Mouse (Mus musculus): ENCODE data around the gene Cacna1i. TPM values are rescaled to one million over a fixed set of nuclear protein-coding genes. Genes with fewer than 3 reads are reported as not detected.

Cacna1i gene
- polyA plus RNA-seq, 1 experiment from 2014 or later, result 0.64 TPM

- H3K4me1 ChIP-seq (replicated peaks), result peaks cover 29% of the 10 kb centered on the region
- H3K4me3 ChIP-seq, result no peak overlapping the region
- no peak overlapping the region for H3K9ac ChIP-seq
- 11% methylated on average over 11 of the region's 11 CpGs for WGBS
- H3K4me2 ChIP-seq, result no peak overlapping the region
- H3K27me3 ChIP-seq, result peaks cover 3% of the 10 kb centered on the region; the same call in 1 of the 2 replicates
- no peak overlapping the region for H3K27ac ChIP-seq (replicated peaks)
- H3K36me3 ChIP-seq, result no peaks in the 10 kb centered on the region
- no peak for ATAC-seq (ENCODE audit: low FRiP score, low read depth)
- no peaks in the 10 kb centered on the region for H3K9me3 ChIP-seq
Observed at GRCm38 (mm10) chr15:80318543-80319255, 31.7 kb downstream of the Cacna1i start.

GRCm38 (mm10) chr15:80319315-80319714 lies 32.3 kb downstream of the Cacna1i start:
- Histone ChIP-seq H3K9ac (no peak overlapping the region), H3K9me3 (no peaks in the 10 kb centered on the region), H3K27me3 (peaks cover 3% of the 10 kb centered on the region; the same call in 1 of the 2 replicates), H3K27ac (replicated peaks) (no peak overlapping the region), H3K4me1 (replicated peaks) (peaks cover 31% of the 10 kb centered on the region), H3K36me3 (no peaks in the 10 kb centered on the region), H3K4me2 (no peak overlapping the region), H3K4me3 (no peak overlapping the region)
- ATAC-seq (ENCODE audit: low FRiP score, low read depth), result no peak
- WGBS, result 68% methylated on average over 2 of the region's 2 CpGs

GRCm38 (mm10) chr15:80319921-80320320 lies 32.9 kb downstream of the Cacna1i start:
- Histone ChIP-seq H3K9me3 (no peaks in the 10 kb centered on the region), H3K4me2 (no peak overlapping the region), H3K4me3 (no peak overlapping the region), H3K4me1 (replicated peaks) (peaks cover 27% of the 10 kb centered on the region), H3K27me3 (peaks cover 3% of the 10 kb centered on the region; the same call in 1 of the 2 replicates), H3K9ac (no peak overlapping the region), H3K36me3 (no peaks in the 10 kb centered on the region), H3K27ac (replicated peaks) (no peak overlapping the region)
- WGBS, result 85% methylated on average over 6 of the region's 6 CpGs
- ATAC-seq (ENCODE audit: low FRiP score, low read depth), result no peak

- 68% methylated on average over 2 of the region's 2 CpGs for WGBS
- peaks cover 3% of the 10 kb centered on the region; the same call in 1 of the 2 replicates for H3K27me3 ChIP-seq
- no peak overlapping the region for H3K4me3 ChIP-seq
- H3K9me3 ChIP-seq, result no peaks in the 10 kb centered on the region
- ATAC-seq (ENCODE audit: low FRiP score, low read depth), result no peak
- no peak overlapping the region for H3K4me2 ChIP-seq
- H3K4me1 ChIP-seq (replicated peaks), result peaks cover 3% of the 10 kb centered on the region
- no peak overlapping the region for H3K9ac ChIP-seq
- H3K27ac ChIP-seq (replicated peaks), result no peak overlapping the region
- H3K36me3 ChIP-seq, result no peaks in the 10 kb centered on the region
Observed at GRCm38 (mm10) chr15:80325207-80325606, 38.2 kb downstream of the Cacna1i start.

GRCm38 (mm10) chr15:80325756-80326155 lies 38.7 kb downstream of the Cacna1i start:
- Histone ChIP-seq H3K4me2 (no peak overlapping the region), H3K27ac (replicated peaks) (no peak overlapping the region), H3K9me3 (no peaks in the 10 kb centered on the region), H3K4me3 (no peak overlapping the region), H3K9ac (no peak overlapping the region), H3K36me3 (no peaks in the 10 kb centered on the region), H3K4me1 (replicated peaks) (peaks cover 3% of the 10 kb centered on the region), H3K27me3 (peaks cover 3% of the 10 kb centered on the region; the same call in 1 of the 2 replicates)
- 81% methylated on average over 9 of the region's 9 CpGs for WGBS
- ATAC-seq (ENCODE audit: low FRiP score, low read depth), result no peak

GRCm38 (mm10) chr15:80326947-80327346 lies 39.9 kb downstream of the Cacna1i start:
- peaks cover 3% of the 10 kb centered on the region for H3K4me1 ChIP-seq (replicated peaks)
- no peak overlapping the region for H3K4me2 ChIP-seq
- 92% methylated on average over 4 of the region's 4 CpGs for WGBS
- H3K9ac ChIP-seq, result no peak overlapping the region
- H3K27ac ChIP-seq (replicated peaks), result no peak overlapping the region
- no peaks in the 10 kb centered on the region for H3K9me3 ChIP-seq
- no peaks in the 10 kb centered on the region for H3K36me3 ChIP-seq
- H3K4me3 ChIP-seq, result no peak overlapping the region
- peaks cover 3% of the 10 kb centered on the region; the same call in 1 of the 2 replicates for H3K27me3 ChIP-seq
- no peak for ATAC-seq (ENCODE audit: low FRiP score, low read depth)

- Histone ChIP-seq H3K4me2 (no peak overlapping the region), H3K27me3 (0 out of 2 replicates have a peak, but pooled peaks cover 2% of the 10 kb centered on the region), H3K36me3 (no peaks in the 10 kb centered on the region), H3K4me1 (replicated peaks) (peaks cover 3% of the 10 kb centered on the region), H3K27ac (replicated peaks) (no peak overlapping the region), H3K4me3 (no peak overlapping the region), H3K9me3 (no peaks in the 10 kb centered on the region), H3K9ac (no peak overlapping the region)
- ATAC-seq (ENCODE audit: low FRiP score, low read depth), result no peak
- WGBS, result 79% methylated on average over 13 of the region's 13 CpGs
Observed at GRCm38 (mm10) chr15:80327743-80328540, 40.9 kb downstream of the Cacna1i start.

- no peaks in the 10 kb centered on the region for H3K36me3 ChIP-seq
- no peak for ATAC-seq (ENCODE audit: low FRiP score, low read depth)
- WGBS, result 67% methylated on average over 3 of the region's 3 CpGs
- no peaks in the 10 kb centered on the region; the same call in 1 of the 2 replicates for H3K4me1 ChIP-seq (replicated peaks)
- no peak overlapping the region for H3K4me2 ChIP-seq
- no peak overlapping the region for H3K9ac ChIP-seq
- no peak overlapping the region for H3K27ac ChIP-seq (replicated peaks)
- 0 out of 2 replicates have a peak, but pooled peaks cover 2% of the 10 kb centered on the region for H3K27me3 ChIP-seq
- H3K9me3 ChIP-seq, result no peaks in the 10 kb centered on the region
- no peak overlapping the region for H3K4me3 ChIP-seq
Observed at GRCm38 (mm10) chr15:80330276-80330675, 43.2 kb downstream of the Cacna1i start.

- 83% methylated on average over 10 of the region's 10 CpGs for WGBS
- Histone ChIP-seq H3K4me1 (replicated peaks) (no peaks in the 10 kb centered on the region), H3K9me3 (no peaks in the 10 kb centered on the region), H3K27ac (replicated peaks) (no peak overlapping the region), H3K36me3 (no peaks in the 10 kb centered on the region), H3K4me2 (no peak overlapping the region), H3K4me3 (no peak overlapping the region), H3K9ac (no peak overlapping the region), H3K27me3 (0 out of 2 replicates have a peak, but pooled peaks cover 2% of the 10 kb centered on the region)
- no peak for ATAC-seq (ENCODE audit: low FRiP score, low read depth)
Observed at GRCm38 (mm10) chr15:80334766-80335165, 47.7 kb downstream of the Cacna1i start.

GRCm38 (mm10) chr15:80335196-80335595 lies 48.2 kb downstream of the Cacna1i start:
- H3K27me3 ChIP-seq, result 0 out of 2 replicates have a peak, but pooled peaks cover 2% of the 10 kb centered on the region
- ATAC-seq (ENCODE audit: low FRiP score, low read depth), result no peak

GRCm38 (mm10) chr15:80340348-80340747 lies 53.3 kb downstream of the Cacna1i start:
- H3K27me3 ChIP-seq, result no peaks in the 10 kb centered on the region
- no peak overlapping the region for H3K27ac ChIP-seq (replicated peaks)
- H3K36me3 ChIP-seq, result no peaks in the 10 kb centered on the region
- ATAC-seq (ENCODE audit: low FRiP score, low read depth), result no peak
- H3K9ac ChIP-seq, result no peak overlapping the region
- no peaks in the 10 kb centered on the region for H3K9me3 ChIP-seq
- no peak overlapping the region for H3K4me3 ChIP-seq
- 0 out of 2 replicates have a peak, but pooled peaks cover 5% of the 10 kb centered on the region for H3K4me1 ChIP-seq (replicated peaks)
- WGBS, result 83% methylated on average over 2 of the region's 2 CpGs
- H3K4me2 ChIP-seq, result no peak overlapping the region

More at GRCm38 (mm10) chr15:80335196-80335595, 48.2 kb downstream of the Cacna1i start:
- Histone ChIP-seq H3K36me3 (no peaks in the 10 kb centered on the region), H3K27ac (replicated peaks) (no peak overlapping the region), H3K4me1 (replicated peaks) (no peaks in the 10 kb centered on the region), H3K4me3 (no peak overlapping the region), H3K9me3 (no peaks in the 10 kb centered on the region), H3K9ac (no peak overlapping the region), H3K4me2 (no peak overlapping the region)
- WGBS, result 78% methylated on average over 7 of the region's 7 CpGs

- ATAC-seq (ENCODE audit: low FRiP score, low read depth), result no peak
- H3K4me2 ChIP-seq, result no peak overlapping the region
- 82% methylated on average over 4 of the region's 4 CpGs for WGBS
- H3K4me3 ChIP-seq, result no peak overlapping the region
- no peaks in the 10 kb centered on the region for H3K36me3 ChIP-seq
- peaks cover 13% of the 10 kb centered on the region; the same call in 1 of the 2 replicates for H3K4me1 ChIP-seq (replicated peaks)
- H3K27me3 ChIP-seq, result no peaks in the 10 kb centered on the region
- H3K27ac ChIP-seq (replicated peaks), result no peak overlapping the region
- H3K9ac ChIP-seq, result no peak overlapping the region
- H3K9me3 ChIP-seq, result no peaks in the 10 kb centered on the region
Observed at GRCm38 (mm10) chr15:80342394-80342793, 55.4 kb downstream of the Cacna1i start.

Measured in hindbrain, embryonic 15.5 days (tissue).